In genomic region chr2:112367726-112368673, GRCm38 (mm10) we compare ENCODE assay signal across 7 mouse cellular contexts. TPM values are rescaled to one million over a fixed set of nuclear protein-coding genes. Genes with fewer than 3 reads are reported as not detected.
A peak's percentile ranks its signal among the peaks of the same experiment; 100 is the strongest.
DNase-seq lines count a peak whose midpoint lies in the region; ATAC-seq lines count a peak whose summit lies in the region.

Gene Emc4 (minus strand): TSS chr2:112368027.

- peak within 1 kb of the TSS; percentile 94 for H3K4me3 ChIP-seq in embryonic facial prominence, embryonic 10.5 days
- peak within 1 kb of the TSS; percentile 91 for H3K4me3 ChIP-seq in limb, embryonic 10.5 days
- peak within 1 kb of the TSS; percentile 86 for H3K4me3 ChIP-seq in midbrain, embryonic 13.5 days (replicated peaks)

- H3K4me2 ChIP-seq in midbrain, embryonic 13.5 days (replicated peaks) = peak within 1 kb of the TSS; percentile 70

- no peaks in the 10 kb centered on the region for H3K9me3 ChIP-seq in embryonic facial prominence, embryonic 10.5 days
- no peaks in the 10 kb centered on the region for H3K9me3 ChIP-seq in limb, embryonic 10.5 days (replicated peaks)
- H3K9me3 ChIP-seq in midbrain, embryonic 13.5 days = no peaks in the 10 kb centered on the region

- peak; percentile 94 for ATAC-seq in granulocyte monocyte progenitor cell, adult 5-6 weeks (replicated peaks; ENCODE audit: poor library complexity, severe bottlenecking)
- ATAC-seq in midbrain, embryonic 13.5 days = peak; percentile 94

- H3K27ac ChIP-seq in embryonic facial prominence, embryonic 10.5 days (replicated peaks) = peak within 1 kb of the TSS; percentile 89
- peak within 1 kb of the TSS; percentile 90 for H3K27ac ChIP-seq in limb, embryonic 10.5 days
- peak within 1 kb of the TSS; percentile 89 for H3K27ac ChIP-seq in midbrain, embryonic 13.5 days

- DNase-seq in adrenal gland, postnatal 10 days = peak; percentile 95
- DNase-seq in embryonic facial prominence, embryonic 10.5 days (ENCODE audit: low spot score) = peak; percentile 93
- peak; percentile 89 for DNase-seq in kidney, adult 11 months
- DNase-seq in limb, embryonic 10.5 days (ENCODE audit: low spot score) = peak; percentile 94
- peak; percentile 80 for DNase-seq in spleen, adult 12 weeks (ENCODE audit: low spot score)

- peaks cover 20% of the 10 kb centered on the region for H3K4me1 ChIP-seq in embryonic facial prominence, embryonic 10.5 days
- H3K4me1 ChIP-seq in limb, embryonic 10.5 days = peaks cover 9% of the 10 kb centered on the region
- H3K4me1 ChIP-seq in midbrain, embryonic 13.5 days (replicated peaks) = peaks cover 17% of the 10 kb centered on the region

- no peaks in the 10 kb centered on the region for H3K27me3 ChIP-seq in embryonic facial prominence, embryonic 10.5 days (replicated peaks; ENCODE audit: low read depth, poor library complexity, severe bottlenecking)
- no peaks in the 10 kb centered on the region for H3K27me3 ChIP-seq in limb, embryonic 10.5 days (ENCODE audit: low read depth, poor library complexity, severe bottlenecking)
- H3K27me3 ChIP-seq in midbrain, embryonic 13.5 days = no peaks in the 10 kb centered on the region

- peaks cover 23% of the 10 kb centered on the region for H3K36me3 ChIP-seq in embryonic facial prominence, embryonic 10.5 days (replicated peaks)
- H3K36me3 ChIP-seq in limb, embryonic 10.5 days = peaks cover 26% of the 10 kb centered on the region
- H3K36me3 ChIP-seq in midbrain, embryonic 13.5 days = peaks cover 20% of the 10 kb centered on the region

- 2% methylated on average over 46 of the region's 46 CpGs for WGBS in embryonic facial prominence, embryonic 10.5 days
- WGBS in limb, embryonic 10.5 days = 2% methylated on average over 46 of the region's 46 CpGs
- WGBS in midbrain, embryonic 13.5 days = 2% methylated on average over 46 of the region's 46 CpGs

- peak within 1 kb of the TSS; percentile 79 for H3K9ac ChIP-seq in midbrain, embryonic 13.5 days (replicated peaks)

RNA-seq across cellular contexts. Expression of gene Emc4, which starts in this region (rescaled TPM):
- 10 to 100 TPM; 75.7 to 89.7 TPM for total RNA-seq in adrenal gland, postnatal 10 days (2021)
- 112 and 113 TPM in 2 replicates for polyA plus RNA-seq in embryonic facial prominence, embryonic 10.5 days (2016; fragmentation: Nextera tagmentation; extraction: Ambion mirVana)
- total RNA-seq in granulocyte monocyte progenitor cell, adult 5-6 weeks (2014; fragmentation: Nextera tagmentation) = 58.9 and 83.9 TPM in 2 replicates
- total RNA-seq in granulocyte monocyte progenitor cell, adult 5-6 weeks (2017) = 73.6 and 78.2 TPM in 2 replicates
- 117 and 127 TPM in 2 replicates for polyA plus RNA-seq in limb, embryonic 10.5 days (2016; fragmentation: Nextera tagmentation; extraction: Ambion mirVana)
- 149 and 152 TPM in 2 replicates for polyA plus RNA-seq in midbrain, embryonic 13.5 days (2015; fragmentation: Nextera tagmentation; extraction: Ambion mirVana)

Comparison
In these comparisons a context has a peak if more than half of its experiments do, and no peak if none do; other contexts are left out.
1. Peak in every context shown above with its lines: DNase-seq, ATAC-seq, H3K4me3 ChIP-seq and H3K27ac ChIP-seq.